Mouse (Mus musculus): Measurements from ENCODE around the gene Olfr557.
A peak's percentile ranks its signal among the peaks of the same experiment; 100 is the strongest.

Olfr557 gene

GRCm38 (mm10) chr7:102695358-102696125 is at the start of gene Olfr557:
Olfr557 (plus strand) TSS chr7:102695910.
- DNase-seq (ENCODE audit: low spot score in 2 of 2) = peak; percentile 30 to 39

- no peak for DNase-seq (ENCODE audit: low spot score in 2 of 2)
Measured at GRCm38 (mm10) chr7:102658523-102658922, 37.2 kb upstream of the Olfr557 start, which contains the start of gene Olfr555. Olfr555 (plus strand) TSS chr7:102658823.

DNA sequence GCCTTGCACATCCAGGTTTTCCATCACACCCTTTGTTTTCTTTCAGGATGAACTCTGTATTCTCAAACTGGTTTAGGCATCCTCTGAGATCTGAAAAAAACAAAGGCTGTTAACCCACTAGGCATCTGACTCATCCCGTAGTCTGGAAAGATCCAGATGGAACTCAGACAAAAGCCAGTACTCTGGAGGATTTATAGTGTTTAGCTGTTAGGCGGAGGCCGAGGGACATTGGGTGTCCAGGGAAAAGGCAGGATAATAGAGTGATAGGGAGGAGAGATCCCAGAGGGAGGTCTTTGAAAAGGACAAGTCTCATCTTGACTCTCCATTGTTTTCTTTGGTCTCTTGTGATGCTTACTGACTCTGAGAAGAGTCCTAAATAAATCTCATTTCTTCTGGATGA is 31.1 kb upstream of the Olfr557 start, which contains the start of gene Olfr556:
Gene Olfr556, plus strand, starts transcription at position 301 of the 400 bp plus-strand sequence.
- no peak for DNase-seq (ENCODE audit: low spot score in 2 of 2)

- no peak for DNase-seq (ENCODE audit: low spot score in 2 of 2)
Measured at GRCm38 (mm10) chr7:102665378-102665777, 30.3 kb upstream of the Olfr557 start.

- no peak for DNase-seq (ENCODE audit: low spot score in 2 of 2)
Measured at GRCm38 (mm10) chr7:102676225-102676624, 19.5 kb upstream of the Olfr557 start.

DNA sequence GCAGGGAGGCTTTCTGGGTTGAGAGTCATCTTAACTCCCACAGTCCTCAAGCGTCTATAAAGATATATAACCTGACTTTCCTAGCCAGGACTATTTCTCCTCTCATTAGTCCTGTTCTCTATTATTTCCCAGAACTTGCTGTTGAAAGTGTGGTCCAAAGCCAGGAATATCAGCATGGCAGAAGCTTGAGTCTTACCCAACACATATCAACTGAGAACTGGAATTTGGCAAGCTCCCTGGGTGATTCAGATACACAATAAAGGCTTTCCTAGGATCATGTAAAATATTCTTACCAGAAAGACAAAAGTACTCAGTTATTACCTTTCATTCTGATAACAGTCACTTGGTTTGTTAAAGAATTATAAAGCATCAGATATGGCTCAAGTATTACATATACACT is 13.8 kb upstream of the Olfr557 start:
- DNase-seq (ENCODE audit: low spot score in 2 of 2) = no peak

- peak; percentile 90 to 93 for DNase-seq (ENCODE audit: low spot score in 2 of 2)
Measured at GRCm38 (mm10) chr7:102686944-102687501, 8.7 kb upstream of the Olfr557 start, which contains the start of gene Trim68. Trim68 (minus strand) TSS chr7:102687327.

GRCm38 (mm10) chr7:102698461-102698860 is 2.8 kb downstream of the Olfr557 start:
- DNase-seq (ENCODE audit: low spot score in 2 of 2) = no peak

DNA sequence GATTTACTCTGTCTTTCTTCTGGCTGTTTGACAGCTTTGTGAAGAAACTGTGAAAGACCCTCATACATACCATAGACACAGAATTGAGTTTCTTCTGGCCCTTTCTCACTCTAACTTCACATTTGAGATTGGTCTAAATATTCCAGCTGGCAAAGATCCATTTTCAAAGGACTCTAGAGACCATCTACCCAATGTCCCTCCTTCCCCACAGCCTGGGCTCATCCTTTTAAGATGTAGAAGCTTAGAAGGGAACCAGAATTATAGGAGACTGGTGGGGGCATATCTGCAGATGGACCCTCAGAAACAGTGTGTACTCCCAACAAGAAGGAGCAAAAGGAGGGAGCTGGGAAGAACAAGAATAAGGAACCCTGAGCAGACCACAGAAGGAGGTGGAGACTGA is 6.2 kb downstream of the Olfr557 start, which contains the start of gene Olfr558:
Gene Olfr558, plus strand, starts transcription at position 301 of the 400 bp plus-strand sequence.
- no peak for DNase-seq (ENCODE audit: low spot score in 2 of 2)

DNA sequence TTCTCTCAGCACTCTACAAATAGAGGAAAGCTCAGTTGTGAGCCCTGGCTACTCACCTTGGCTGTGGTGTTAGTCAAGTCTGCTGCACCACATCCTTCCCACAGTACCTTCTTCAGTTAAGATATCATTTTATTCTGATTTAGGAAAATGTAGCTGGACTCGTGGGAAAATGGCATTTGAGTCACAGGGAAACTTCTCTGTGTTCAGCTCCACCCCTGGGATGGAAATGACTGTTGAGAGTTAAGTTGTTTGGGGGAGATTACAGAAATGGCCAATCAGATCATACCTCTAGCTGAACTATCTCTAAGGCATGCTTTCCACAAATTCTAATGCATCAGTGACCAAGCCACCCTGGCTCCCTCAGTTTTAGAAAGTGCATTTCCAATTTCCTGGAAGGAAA is 23.3 kb downstream of the Olfr557 start, which contains the start of gene Olfr33:
Gene Olfr33, minus strand, starts transcription at position 101 of the 400 bp plus-strand sequence.
- no peak for DNase-seq (ENCODE audit: low spot score in 2 of 2)

- DNase-seq (ENCODE audit: low spot score in 2 of 2) = no peak
Measured at GRCm38 (mm10) chr7:102727391-102727790, 31.7 kb downstream of the Olfr557 start, which contains the start of gene Olfr559. Olfr559 (minus strand) TSS chr7:102727491.

- DNase-seq (ENCODE audit: low spot score in 2 of 2) = no peak
Measured at GRCm38 (mm10) chr7:102733793-102734192, 38.1 kb downstream of the Olfr557 start.

DNA sequence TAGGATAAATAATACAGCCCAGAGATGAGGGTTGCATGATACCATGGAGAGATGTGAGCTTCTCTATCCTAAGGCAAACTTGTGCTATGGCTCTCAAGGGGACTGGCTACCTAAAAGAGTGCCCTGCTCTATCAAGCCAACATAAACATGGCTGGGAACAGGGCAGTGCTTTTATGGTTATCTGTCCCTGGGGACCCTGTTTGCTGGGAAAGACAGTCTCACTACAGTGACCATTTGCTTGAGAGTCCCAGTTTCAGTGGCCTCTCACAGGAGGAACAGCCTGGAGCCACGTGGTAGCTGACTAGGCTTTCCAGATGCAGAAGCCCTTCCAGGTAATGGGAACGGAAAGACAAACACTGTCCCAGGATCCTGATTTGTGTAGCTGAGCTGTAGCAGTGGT is 42.0 kb downstream of the Olfr557 start:
- DNase-seq (ENCODE audit: low spot score in 2 of 2) = peak in 1 of 2 experiments; percentile 10

Data from heart, adult 9 months (tissue).